Mouse (Mus musculus): Measurements from ENCODE around the gene Gm45837.

Gm45837 gene

GRCm38 (mm10) chr7:101443093-101443492 lies 32.4 kb downstream of the Gm45837 start:
- no peak for DNase-seq (ENCODE audit: low read depth)

- no peak for DNase-seq (ENCODE audit: low read depth)
Observed at GRCm38 (mm10) chr7:101444211-101444610, 33.5 kb downstream of the Gm45837 start.

- DNase-seq (ENCODE audit: low read depth) = peak; percentile 28
Observed at GRCm38 (mm10) chr7:101449855-101450254, 39.2 kb downstream of the Gm45837 start.

- peak; percentile 91 for DNase-seq (ENCODE audit: low read depth)
Observed at GRCm38 (mm10) chr7:101450422-101451401, 40.0 kb downstream of the Gm45837 start.

GRCm38 (mm10) chr7:101452669-101453068 lies 42.0 kb downstream of the Gm45837 start:
- DNase-seq (ENCODE audit: low read depth) = peak; percentile 28

- peak; percentile 36 for DNase-seq (ENCODE audit: low read depth)
Observed at GRCm38 (mm10) chr7:101453296-101453695, 42.6 kb downstream of the Gm45837 start.

- DNase-seq (ENCODE audit: low read depth) = peak; percentile 26
Observed at GRCm38 (mm10) chr7:101453725-101454124, 43.0 kb downstream of the Gm45837 start.

GRCm38 (mm10) chr7:101454479-101454878 lies 43.8 kb downstream of the Gm45837 start:
- peak; percentile 38 for DNase-seq (ENCODE audit: low read depth)

GRCm38 (mm10) chr7:101455141-101455540 lies 44.5 kb downstream of the Gm45837 start:
- no peak for DNase-seq (ENCODE audit: low read depth)

- no peak for DNase-seq (ENCODE audit: low read depth)
Observed at GRCm38 (mm10) chr7:101456318-101456717, 45.6 kb downstream of the Gm45837 start.

- peak; percentile 36 for DNase-seq (ENCODE audit: low read depth)
Observed at GRCm38 (mm10) chr7:101456789-101457188, 46.1 kb downstream of the Gm45837 start.

GRCm38 (mm10) chr7:101457283-101457682 lies 46.6 kb downstream of the Gm45837 start:
- DNase-seq (ENCODE audit: low read depth) = no peak

- DNase-seq (ENCODE audit: low read depth) = peak; percentile 75
Observed at GRCm38 (mm10) chr7:101457801-101458200, 47.1 kb downstream of the Gm45837 start.

GRCm38 (mm10) chr7:101458278-101458781 lies 47.6 kb downstream of the Gm45837 start:
- DNase-seq (ENCODE audit: low read depth) = no peak

- no peak for DNase-seq (ENCODE audit: low read depth)
Observed at GRCm38 (mm10) chr7:101459305-101459813, 48.7 kb downstream of the Gm45837 start.

- DNase-seq (ENCODE audit: low read depth) = peak; percentile 51
Observed at GRCm38 (mm10) chr7:101459923-101460607, 49.4 kb downstream of the Gm45837 start.

- DNase-seq (ENCODE audit: low read depth) = no peak
Observed at GRCm38 (mm10) chr7:101460608-101460957, 49.9 kb downstream of the Gm45837 start.

- no peak for DNase-seq (ENCODE audit: low read depth)
Observed at GRCm38 (mm10) chr7:101461571-101461970, 50.9 kb downstream of the Gm45837 start.

- DNase-seq (ENCODE audit: low read depth) = no peak
Observed at GRCm38 (mm10) chr7:101462327-101463068, 51.8 kb downstream of the Gm45837 start.

- DNase-seq (ENCODE audit: low read depth) = no peak
Observed at GRCm38 (mm10) chr7:101463665-101464271, 53.1 kb downstream of the Gm45837 start.

- DNase-seq (ENCODE audit: low read depth) = no peak
Observed at GRCm38 (mm10) chr7:101464927-101465326, 54.2 kb downstream of the Gm45837 start.

Measured in induced T-regulatory cell, adult 2 months (primary cell).